8 mouse cellular contexts compared by ENCODE assay signal in genomic region chr1:159812820-159813411, GRCm38 (mm10).
DNase-seq lines count a peak whose midpoint lies in the region; ATAC-seq and TF ChIP-seq lines count a peak whose summit lies in the region.

No protein-coding gene starts in this region.

- H3K27me3 ChIP-seq in stomach, postnatal 0 days (ENCODE audit: control insufficient read depth, insufficient read depth, low read length), result no peaks in the 10 kb centered on the region

- TF ChIP-seq CTCF in stomach, postnatal 0 days (IDR thresholded peaks at IDR 0.05; ENCODE audit: low read depth), result no peak

- H3K4me2 ChIP-seq in stomach, postnatal 0 days (replicated peaks; ENCODE audit: low read depth), result no peak overlapping the region

- H3K9ac ChIP-seq in stomach, postnatal 0 days (ENCODE audit: low read length), result no peak overlapping the region

- DNase-seq in 3134 (ENCODE audit: extremely low read depth, insufficient read length, low spot score), result peak; percentile 22
- DNase-seq in T-cell, adult 2 months (ENCODE audit: low spot score), result peak; percentile 55
- DNase-seq in heart, adult 8-10 months (ENCODE audit: low spot score), result peak; percentile 20
- peak; percentile 2 for DNase-seq in kidney, postnatal 14 days
- peak; percentile 26 for DNase-seq in stomach, postnatal 0 days (ENCODE audit: low spot score)
- DNase-seq in frontal cortex, postnatal 10 days (ENCODE audit: low spot score in 2 of 2), result no peak

- H3K36me3 ChIP-seq in stomach, postnatal 0 days (ENCODE audit: control insufficient read depth, insufficient read depth, low read length), result no peaks in the 10 kb centered on the region

- ATAC-seq in megakaryocyte progenitor cell, adult 5-6 weeks (replicated peaks; ENCODE audit: poor library complexity), result peak; percentile 88
- peak; percentile 73; the same call in 1 of the 2 replicates for ATAC-seq in stomach, postnatal 0 days (ENCODE audit: low FRiP score, low TSS enrichment)
- ATAC-seq in frontal cortex, adult (ENCODE audit: low TSS enrichment), result no peak

- no peak for TF ChIP-seq EP300 in stomach, postnatal 0 days (optimal IDR thresholded peaks at IDR 0.05)

- no peak overlapping the region for H3K27ac ChIP-seq in stomach, postnatal 0 days (replicated peaks)

- H3K4me1 ChIP-seq in stomach, postnatal 0 days (replicated peaks; ENCODE audit: control insufficient read depth, insufficient read depth), result no peaks in the 10 kb centered on the region

- 8% methylated on average over 7 of the region's 8 CpGs for WGBS in stomach, postnatal 0 days

- no peak overlapping the region for H3K4me3 ChIP-seq in stomach, postnatal 0 days (ENCODE audit: low read depth, low read length)

- H3K9me3 ChIP-seq in stomach, postnatal 0 days (ENCODE audit: control insufficient read depth, low read length), result no peaks in the 10 kb centered on the region

Comparison
In these comparisons a context has a peak if more than half of its experiments do, and no peak if none do; other contexts are left out.
1. DNase-seq: peak in 3134 (single experiment), T-cell, adult 2 months (single experiment), heart, adult 8-10 months (single experiment), kidney, postnatal 14 days (single experiment) and stomach, postnatal 0 days (single experiment); none in frontal cortex, postnatal 10 days (0 of 2).